In genomic region chr8:94292072-94292471, GRCm38 (mm10) we compare ENCODE assay signal across 13 mouse cellular contexts. TPM values are rescaled to one million over a fixed set of nuclear protein-coding genes. Genes with fewer than 3 reads are reported as not detected.
DNase-seq lines count a peak whose midpoint lies in the region; ATAC-seq and TF ChIP-seq lines count a peak whose summit lies in the region.
"Had no signal": no experiment of that assay in that cellular context is flagged by ENCODE, and none has a peak within 500 bp of the region (broad histone marks: within the 10 kb centered on the region; RNA-seq: fewer than 3 reads in every experiment).

No protein-coding gene starts in this region.

- H3K27me3 ChIP-seq in limb, embryonic 13.5 days, result no peaks in the 10 kb centered on the region
- H3K27me3 ChIP-seq in limb, embryonic 10.5 days (ENCODE audit: low read depth, poor library complexity, severe bottlenecking), result no peaks in the 10 kb centered on the region
- no peaks in the 10 kb centered on the region for H3K27me3 ChIP-seq in heart, postnatal 0 days (ENCODE audit: control insufficient read depth, insufficient read depth, low read length)
- H3K27me3 ChIP-seq: embryonic facial prominence, embryonic 12.5 days; liver, embryonic 12.5 days; stomach, embryonic 15.5 days had no signal

- peaks cover 8% of the 10 kb centered on the region; the same call in 1 of the 2 replicates for H3K4me1 ChIP-seq in limb, embryonic 13.5 days
- no peaks in the 10 kb centered on the region for H3K4me1 ChIP-seq in limb, embryonic 10.5 days
- H3K4me1 ChIP-seq in embryonic fibroblast, embryonic 13.5 days (ENCODE audit: control insufficient read depth, insufficient read depth, low read length), result peaks cover 13% of the 10 kb centered on the region
- H3K4me1 ChIP-seq in heart, postnatal 0 days (ENCODE audit: control insufficient read depth, insufficient read depth), result peaks cover 21% of the 10 kb centered on the region
- H3K4me1 ChIP-seq: stomach, embryonic 15.5 days had no signal

- WGBS in limb, embryonic 13.5 days, result 58% methylated on average over 6 of the region's 6 CpGs
- WGBS in limb, embryonic 10.5 days, result 90% methylated on average over 6 of the region's 6 CpGs
- WGBS in heart, postnatal 0 days, result 13% methylated on average over 6 of the region's 6 CpGs

- H3K9ac ChIP-seq in limb, embryonic 13.5 days, result no peak overlapping the region
- H3K9ac ChIP-seq in heart, postnatal 0 days (replicated peaks; ENCODE audit: low read depth, low read length), result no peak overlapping the region
- H3K9ac ChIP-seq: embryonic facial prominence, embryonic 12.5 days; liver, embryonic 12.5 days; stomach, embryonic 15.5 days had no signal

- no peak for TF ChIP-seq POLR2A in embryonic fibroblast, embryonic 13.5 days (IDR thresholded peaks at IDR 0.05; ENCODE audit: low read depth, low read length)

- no peak for TF ChIP-seq CTCF in embryonic fibroblast, embryonic 13.5 days (IDR thresholded peaks at IDR 0.05; ENCODE audit: borderline replicate concordance, insufficient read depth, low read length)
- no peak for TF ChIP-seq CTCF in heart, postnatal 0 days (IDR thresholded peaks at IDR 0.05; ENCODE audit: low read depth)

- H3K27ac ChIP-seq in limb, embryonic 13.5 days, result 0 out of 2 replicates have a peak overlapping the region, but pooled peaks have one; percentile 1
- no peak overlapping the region for H3K27ac ChIP-seq in limb, embryonic 10.5 days
- H3K27ac ChIP-seq in embryonic fibroblast, embryonic 13.5 days (ENCODE audit: insufficient read depth, low read length), result peak overlapping the region; percentile 21; the same call in 1 of the 2 replicates
- H3K27ac ChIP-seq in heart, postnatal 0 days (ENCODE audit: low read depth), result peak overlapping the region; percentile 75
- H3K27ac ChIP-seq: embryonic facial prominence, embryonic 12.5 days; layer of hippocampus, adult 2 months; liver, embryonic 12.5 days; stomach, embryonic 15.5 days had no signal

- no peaks in the 10 kb centered on the region for H3K9me3 ChIP-seq in limb, embryonic 13.5 days
- H3K9me3 ChIP-seq in limb, embryonic 10.5 days (replicated peaks), result no peaks in the 10 kb centered on the region
- H3K9me3 ChIP-seq in heart, postnatal 0 days (replicated peaks; ENCODE audit: control insufficient read depth, low read length), result no peaks in the 10 kb centered on the region
- H3K9me3 ChIP-seq: embryonic facial prominence, embryonic 12.5 days; G1E; liver, embryonic 12.5 days; stomach, embryonic 15.5 days had no signal

- no peak for ATAC-seq in limb, embryonic 13.5 days (ENCODE audit: low FRiP score, low read depth)
- peak; percentile 42 for ATAC-seq in heart, postnatal 0 days (ENCODE audit: insufficient read depth, low read depth)
- ATAC-seq: liver, embryonic 12.5 days had no signal

- H3K36me3 ChIP-seq in limb, embryonic 13.5 days, result peaks cover 23% of the 10 kb centered on the region
- peaks cover 25% of the 10 kb centered on the region for H3K36me3 ChIP-seq in limb, embryonic 10.5 days
- peaks cover 19% of the 10 kb centered on the region for H3K36me3 ChIP-seq in heart, postnatal 0 days (replicated peaks; ENCODE audit: control insufficient read depth, insufficient read depth, low read length)
- H3K36me3 ChIP-seq: stomach, embryonic 15.5 days had no signal

- H3K4me3 ChIP-seq in limb, embryonic 13.5 days, result no peak overlapping the region
- no peak overlapping the region for H3K4me3 ChIP-seq in limb, embryonic 10.5 days
- no peak overlapping the region for H3K4me3 ChIP-seq in embryonic fibroblast, embryonic 13.5 days (ENCODE audit: insufficient read depth, low read length)
- H3K4me3 ChIP-seq in heart, postnatal 0 days (ENCODE audit: low read depth, low read length), result no peak overlapping the region
- H3K4me3 ChIP-seq: embryonic facial prominence, embryonic 12.5 days; layer of hippocampus, adult 2 months; liver, embryonic 12.5 days; stomach, embryonic 15.5 days had no signal

- DNase-seq in limb, embryonic 10.5 days (ENCODE audit: low spot score), result no peak
- peak; percentile 58 for DNase-seq in heart, postnatal 0 days (ENCODE audit: low spot score)
- peak; percentile 84 to 89 for DNase-seq in kidney, postnatal 25 days
- DNase-seq in urinary bladder, postnatal 36 days (ENCODE audit: low spot score in 2 of 2), result no peak
- no peak for DNase-seq in adrenal gland, postnatal 14 days

- no peak for TF ChIP-seq EP300 in heart, postnatal 0 days (IDR thresholded peaks at IDR 0.05; ENCODE audit: low read depth)

- no peak overlapping the region for H3K4me2 ChIP-seq in limb, embryonic 13.5 days (replicated peaks)
- H3K4me2 ChIP-seq in heart, postnatal 0 days (ENCODE audit: low read depth, low read length), result no peak overlapping the region; the same call in 1 of the 2 replicates
- H3K4me2 ChIP-seq: embryonic facial prominence, embryonic 12.5 days; liver, embryonic 12.5 days; stomach, embryonic 15.5 days had no signal

RNA-seq across cellular contexts. Expression of gene Slc12a3, which starts 36.9 kb away (rescaled TPM):
- not detected in 2 replicates for polyA plus RNA-seq in limb, embryonic 13.5 days (2015; fragmentation: Nextera tagmentation; extraction: Ambion mirVana)
- polyA plus RNA-seq in limb, embryonic 10.5 days (2016; fragmentation: Nextera tagmentation; extraction: Ambion mirVana), result not detected in 2 replicates
- polyA plus RNA-seq in embryonic fibroblast, embryonic 13.5 days (2011; ENCODE audit: insufficient read length, low read depth, missing spikeins), result 0.13 TPM in 1 of 2 replicates, not detected in the other
- total RNA-seq in heart, postnatal 0 days (2014; rRNA removed; ENCODE audit: low replicate concordance), result 0.58 TPM in 1 of 2 replicates, not detected in the other
- 0.07 and 0.14 TPM in 2 replicates for polyA plus RNA-seq in heart, postnatal 0 days (2015; fragmentation: Nextera tagmentation; extraction: Ambion mirVana)
- 0.11 and 0.19 TPM in 2 replicates for total RNA-seq in adrenal gland, postnatal 14 days (2021)
- polyA plus RNA-seq: G1E; liver, embryonic 12.5 days; neural tube, embryonic 11.5 days had no signal

Comparison
In these comparisons a context has a peak if more than half of its experiments do, and no peak if none do; other contexts are left out.
1. DNase-seq: peak in heart, postnatal 0 days (single experiment) and kidney, postnatal 25 days (2 of 2); none in limb, embryonic 10.5 days (single experiment), urinary bladder, postnatal 36 days (0 of 2) and adrenal gland, postnatal 14 days (single experiment).